ENCODE assay signal across 23 mouse cellular contexts in genomic region chr3:84810803-84811202, GRCm38 (mm10). TPM values are rescaled to one million over a fixed set of nuclear protein-coding genes. Genes with fewer than 3 reads are reported as not detected.
DNase-seq lines count a peak whose midpoint lies in the region; ATAC-seq and TF ChIP-seq lines count a peak whose summit lies in the region.
"Had no signal": no experiment of that assay in that cellular context is flagged by ENCODE, and none has a peak within 500 bp of the region (broad histone marks: within the 10 kb centered on the region; RNA-seq: fewer than 3 reads in every experiment).

No protein-coding gene starts in this region.

- no peaks in the 10 kb centered on the region for H3K9me3 ChIP-seq in liver, embryonic 14.5 days (ENCODE audit: control insufficient read depth, low read length)
- H3K9me3 ChIP-seq in liver, postnatal 0 days (ENCODE audit: low read length): no peaks in the 10 kb centered on the region
- no peaks in the 10 kb centered on the region for H3K9me3 ChIP-seq in MEL (replicated peaks; ENCODE audit: insufficient read depth, low read length)
- H3K9me3 ChIP-seq: G1E had no signal

- H3K27me3 ChIP-seq in liver, embryonic 14.5 days (ENCODE audit: control insufficient read depth, insufficient read depth, low read length): no peaks in the 10 kb centered on the region
- no peaks in the 10 kb centered on the region for H3K27me3 ChIP-seq in liver, postnatal 0 days (ENCODE audit: insufficient read depth, low read length)
- no peaks in the 10 kb centered on the region for H3K27me3 ChIP-seq in MEL (ENCODE audit: control insufficient read depth in 1 of 2, insufficient read depth in 2 of 2, low read length in 2 of 2)
- H3K27me3 ChIP-seq: CH12.LX, Patski had no signal

- no peak for TF ChIP-seq EP300 in liver, embryonic 14.5 days (IDR thresholded peaks at IDR 0.05; ENCODE audit: low read depth)
- no peak for TF ChIP-seq EP300 in liver, postnatal 0 days (IDR thresholded peaks at IDR 0.05; ENCODE audit: low read depth)
- no peak for TF ChIP-seq EP300 in MEL (IDR thresholded peaks at IDR 0.05; ENCODE audit: low read depth in 1 of 2, low read length in 2 of 2)

- ATAC-seq in liver, embryonic 14.5 days (ENCODE audit: insufficient read depth): no peak
- no peak for ATAC-seq in liver, postnatal 0 days
- ATAC-seq: activated CD4-positive, CD25-positive, alpha-beta regulatory T cell, adult 4 months; CD4-positive, CD25-positive, alpha-beta regulatory T cell, adult 4 months; Patski had no signal

- peaks cover 17% of the 10 kb centered on the region for H3K79me2 ChIP-seq in MEL (ENCODE audit: control insufficient read depth, insufficient read depth, low read length, poor library complexity)

- no peak overlapping the region for H3K4me3 ChIP-seq in liver, embryonic 14.5 days (ENCODE audit: insufficient read depth in 1 of 2, low read depth in 2 of 2, low read length in 2 of 2)
- no peak overlapping the region for H3K4me3 ChIP-seq in liver, postnatal 0 days (ENCODE audit: low read depth, low read length)
- H3K4me3 ChIP-seq in MEL (ENCODE audit: control insufficient read depth in 1 of 2, insufficient read depth in 1 of 2, low read depth in 2 of 2, low read length in 2 of 2): no peak overlapping the region

- 0 out of 2 replicates have a peak, but pooled peaks have one; percentile 5 for TF ChIP-seq CTCF in liver, embryonic 14.5 days (IDR thresholded peaks at IDR 0.05; ENCODE audit: low read depth)
- no peak for TF ChIP-seq CTCF in liver, postnatal 0 days (IDR thresholded peaks at IDR 0.05; ENCODE audit: low read depth)
- TF ChIP-seq CTCF in MEL (IDR thresholded peaks at IDR 0.05 in 2 of 3, conservative IDR thresholded peaks at IDR 0.05 in 1 of 3; ENCODE audit: control insufficient read depth in 1 of 3, insufficient read depth in 1 of 3, low read depth in 2 of 3, low read length in 3 of 3, poor library complexity in 1 of 3, severe bottlenecking in 1 of 3): no peak

- H3K9ac ChIP-seq in liver, embryonic 14.5 days (replicated peaks): no peak overlapping the region
- no peak overlapping the region for H3K9ac ChIP-seq in liver, postnatal 0 days (replicated peaks)
- H3K9ac ChIP-seq in MEL (ENCODE audit: control insufficient read depth, low read depth, low read length, poor library complexity, severe bottlenecking): no peak overlapping the region

- peaks cover 5 to 7% of the 10 kb centered on the region in 2 experiments for H3K4me1 ChIP-seq in liver, embryonic 14.5 days (replicated peaks; ENCODE audit: control insufficient read depth in 2 of 2, insufficient read depth in 2 of 2, low read length in 1 of 2)
- peaks cover 8% of the 10 kb centered on the region for H3K4me1 ChIP-seq in liver, postnatal 0 days (ENCODE audit: insufficient read depth)
- peaks cover 4 to 18% of the 10 kb centered on the region in 2 experiments for H3K4me1 ChIP-seq in MEL (ENCODE audit: control insufficient read depth in 1 of 2, insufficient read depth in 2 of 2, low read length in 2 of 2)

- no peaks in the 10 kb centered on the region for H3K36me3 ChIP-seq in liver, embryonic 14.5 days (replicated peaks; ENCODE audit: control insufficient read depth, insufficient read depth, low read depth)
- H3K36me3 ChIP-seq in liver, postnatal 0 days (replicated peaks; ENCODE audit: insufficient read depth, low read length): no peaks in the 10 kb centered on the region
- H3K36me3 ChIP-seq in MEL (ENCODE audit: control insufficient read depth in 1 of 2, insufficient read depth in 2 of 2, low read length in 2 of 2): peaks cover 0 to 18% of the 10 kb centered on the region in 2 experiments; a peak in 2 of 4 replicates

- H3K4me2 ChIP-seq in liver, embryonic 14.5 days (ENCODE audit: low read depth): no peak overlapping the region
- no peak overlapping the region for H3K4me2 ChIP-seq in liver, postnatal 0 days (ENCODE audit: low read depth, low read length)

- no peak for DNase-seq in liver, embryonic 14.5 days (ENCODE audit: low read depth in 3 of 3, low spot score in 3 of 3)
- DNase-seq in liver, postnatal 0 days: no peak
- DNase-seq in A20 (ENCODE audit: low read depth, low spot score): peak; percentile 54
- peak; percentile 50 for DNase-seq in MEL (ENCODE audit: low read depth, low spot score)
- DNase-seq in spleen, adult 12 weeks (ENCODE audit: low spot score): no peak
- DNase-seq in thymus, postnatal 25 days: no peak
- DNase-seq: adrenal gland, adult 2 months; adrenal gland, adult 8-10 months; adrenal gland, postnatal 10 days; adrenal gland, postnatal 14 days; adrenal gland, postnatal 25 days; adrenal gland, postnatal 36 days; B cell, adult 2 months; cerebellum, adult 11 months; cerebellum, adult 11-12 months; cerebellum, adult 18-20 months; cerebellum, adult 2 months; cerebellum, adult 8-10 months had no signal

- no peak for TF ChIP-seq RAD21 in MEL (IDR thresholded peaks at IDR 0.05; ENCODE audit: low read depth, low read length)

- no peak overlapping the region for H3K27ac ChIP-seq in liver, embryonic 14.5 days
- H3K27ac ChIP-seq in liver, postnatal 0 days (ENCODE audit: low read depth): no peak overlapping the region
- no peak overlapping the region for H3K27ac ChIP-seq in MEL (ENCODE audit: control insufficient read depth, low read depth, low read length)

- no peak for TF ChIP-seq POLR2A in MEL (IDR thresholded peaks at IDR 0.05; ENCODE audit: control insufficient read depth in 1 of 2, insufficient read depth in 1 of 2, low read depth in 1 of 2, low read length in 2 of 2, poor library complexity in 1 of 2)

TF ChIP-seq in MEL, 35 proteins besides CTCF, POLR2A, EP300 and RAD21:
- TF ChIP-seq TAL1 (IDR thresholded peaks at IDR 0.05; ENCODE audit: low read length) (no peak), SMC3 (IDR thresholded peaks at IDR 0.05; ENCODE audit: low read depth, low read length) (no peak)

RNA-seq across cellular contexts. Expression of gene Fbxw7, which starts 4.3 kb away (rescaled TPM):
- 1.6 and 2.5 TPM in 2 replicates for polyA plus RNA-seq in liver, embryonic 14.5 days (2012; rRNA removed)
- 2.4 and 2.8 TPM in 2 replicates for polyA plus RNA-seq in liver, embryonic 14.5 days (2014; fragmentation: Nextera tagmentation; extraction: Ambion mirVana)
- 2.4 and 2.8 TPM in 2 replicates for polyA plus RNA-seq in liver, postnatal 0 days (2015; fragmentation: Nextera tagmentation; extraction: Ambion mirVana)
- 13.9 and 14.5 TPM in 2 replicates for total RNA-seq in MEL (2012; rRNA removed)
- 10 to 100 TPM in 1 of 2 experiments, not detected in 1; 11.8 TPM for polyA plus RNA-seq in MEL (2012; ENCODE audit: insufficient read depth in 1 of 2, insufficient read length in 2 of 2, low read depth in 1 of 2, low replicate concordance in 2 of 2, missing spikeins in 1 of 2)

Comparison
In these comparisons a context has a peak if more than half of its experiments do, and no peak if none do; other contexts are left out.
1. DNase-seq: peak in A20 (single experiment) and MEL (single experiment); none in liver, embryonic 14.5 days (0 of 3), liver, postnatal 0 days (single experiment), spleen, adult 12 weeks (single experiment) and thymus, postnatal 25 days (single experiment).